Mouse (Mus musculus) testis, adult 2 months (tissue): ENCODE data around the gene Zscan26.

Experiments
- CTCF ChIP-seq: fragments of 200-500 bp; IDR thresholded peaks from 2 replicates; pipeline ENCODE4 v1.5.1; 2012; ENCODE audit warnings: low read depth, mild to moderate bottlenecking, inconsistent platforms, low read length, moderate library complexity; ENCODE audit not compliant: control insufficient read depth, insufficient read depth, insufficient replicate concordance
- POLR2A ChIP-seq: fragments of 200-500 bp; IDR thresholded peaks from 2 replicates; pipeline ENCODE4 v1.6.1; 2012; ENCODE audit warnings: low read depth, mild to moderate bottlenecking, inconsistent platforms, low read length, moderate library complexity; ENCODE audit not compliant: control insufficient read depth

- TF ChIP-seq CTCF (no peak), POLR2A (no peak)
Observed at GRCm38 (mm10) chr13:21408805-21409459, 44.6 kb downstream of the Zscan26 start.
